Mouse (Mus musculus) forebrain, embryonic 11.5 days (tissue): ENCODE measurements around the gene Hist1h2bk. TPM values are rescaled to one million over a fixed set of nuclear protein-coding genes. Genes with fewer than 3 reads are reported as not detected.

ENCODE experiments used
- ATAC-seq: fragments of 200-750 bp; cut with Nextera tagmentation; replicated peaks from 2 replicates; pipeline ENCODE4 v1.8.0; 2017; ENCODE audit warnings: moderate TSS enrichment; ENCODE audit not compliant: low FRiP score
- DNase-seq: peaks from one replicate; pipeline ENCODE4 v3.0.0-alpha.2; 2017; ENCODE audit warnings: low spot score
- H3K27ac ChIP-seq: fragments of 300-500 bp; sonication (generic); 2 replicates; pipeline ENCODE4 v1.5.1; 2014; ENCODE audit warnings: low read depth, low read length
- H3K27me3 ChIP-seq: fragments of 300-500 bp; sonication (generic); 2 replicates; pipeline ENCODE4 v1.6.1; 2014; ENCODE audit warnings: mild to moderate bottlenecking, low read length, mixed read lengths; ENCODE audit not compliant: control insufficient read depth, insufficient read depth
- H3K36me3 ChIP-seq: fragments of 300-500 bp; sonication (generic); 2 replicates; pipeline ENCODE4 v1.6.1; 2014; ENCODE audit warnings: mild to moderate bottlenecking, low read length, moderate library complexity, mixed read lengths; ENCODE audit not compliant: control insufficient read depth, insufficient read depth
- H3K4me1 ChIP-seq: fragments of 300-500 bp; sonication (generic); replicated peaks from 2 replicates; pipeline ENCODE4 v1.6.1; 2014; ENCODE audit warnings: low read length, mixed read lengths; ENCODE audit not compliant: control insufficient read depth, insufficient read depth
- H3K4me2 ChIP-seq: fragments of 300-500 bp; sonication (generic); 2 replicates; pipeline ENCODE4 v1.6.1; 2014; ENCODE audit warnings: low read depth, mild to moderate bottlenecking, low read length, moderate library complexity, mixed read lengths; ENCODE audit not compliant: severe bottlenecking
- H3K4me3 ChIP-seq: fragments of 300-500 bp; sonication (generic); 2 replicates; pipeline ENCODE4 v1.5.1; 2014; ENCODE audit warnings: low read depth, low read length
- H3K9ac ChIP-seq: fragments of 300-500 bp; sonication (generic); 2 replicates; pipeline ENCODE4 v1.6.1; 2014; ENCODE audit warnings: low read length
- H3K9me3 ChIP-seq: fragments of 300-500 bp; sonication (generic); 2 replicates; pipeline ENCODE4 v1.6.1; 2016; ENCODE audit warnings: low read length, mixed read lengths; ENCODE audit not compliant: control insufficient read depth
- WGBS: fragments of 180-500 bp; shearing (Covaris S2); extraction: QIAGEN DNeasy Blood & Tissue Kit; methylation state at CpG from one replicate; pipeline ENCODE4 v1.1.7; 2014; 5-methylcytosine and 5-hydroxymethylcytosine counted together
- polyA plus RNA-seq: library from polyadenylated mRNA; unstranded; fragments of >200 nt; fragmentation: Nextera tagmentation; extraction: Ambion mirVana; gene quantifications from 2 replicates; pipeline ENCODE4 v1.2.1, GENCODE M21; 2014

Gene Hist1h2bk
- polyA plus RNA-seq, 1 experiment from 2014 or later = 5.4 TPM

DNA sequence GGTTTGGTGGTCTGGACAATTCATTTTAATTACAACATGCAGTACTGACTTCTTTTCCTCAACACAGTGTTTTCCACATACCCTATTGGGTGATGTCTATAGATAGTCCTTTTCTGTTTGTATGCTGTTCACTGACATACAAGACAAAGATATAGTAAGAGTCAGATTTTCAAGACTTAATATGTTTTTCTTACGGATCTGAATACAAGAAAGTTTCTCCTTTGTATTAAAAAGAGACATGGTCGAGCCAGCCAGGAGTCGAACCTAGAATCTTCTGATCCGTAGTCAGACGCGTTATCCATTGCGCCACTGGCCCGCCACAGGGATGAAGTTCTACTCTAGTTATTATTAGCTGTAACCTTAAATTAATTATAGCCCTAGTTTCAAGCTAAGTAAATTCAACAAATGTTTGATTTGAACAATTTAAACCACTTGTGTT lies 14.8 kb upstream of the Hist1h2bk start:
- Histone ChIP-seq H3K9ac (no peak overlapping the region; the same call in 1 of the 2 replicates), H3K4me1 (no peaks in the 10 kb centered on the region), H3K27me3 (peaks cover 7% of the 10 kb centered on the region; the same call in 1 of the 2 replicates), H3K4me2 (peak overlapping the region; percentile 78), H3K4me3 (peak overlapping the region; percentile 46), H3K36me3 (no peaks in the 10 kb centered on the region), H3K27ac (no peak overlapping the region), H3K9me3 (no peaks in the 10 kb centered on the region)
- WGBS = under 1% methylated on average over 8 of the region's 8 CpGs
- peak; percentile 77 for ATAC-seq
- peak; percentile 80 for DNase-seq

DNA sequence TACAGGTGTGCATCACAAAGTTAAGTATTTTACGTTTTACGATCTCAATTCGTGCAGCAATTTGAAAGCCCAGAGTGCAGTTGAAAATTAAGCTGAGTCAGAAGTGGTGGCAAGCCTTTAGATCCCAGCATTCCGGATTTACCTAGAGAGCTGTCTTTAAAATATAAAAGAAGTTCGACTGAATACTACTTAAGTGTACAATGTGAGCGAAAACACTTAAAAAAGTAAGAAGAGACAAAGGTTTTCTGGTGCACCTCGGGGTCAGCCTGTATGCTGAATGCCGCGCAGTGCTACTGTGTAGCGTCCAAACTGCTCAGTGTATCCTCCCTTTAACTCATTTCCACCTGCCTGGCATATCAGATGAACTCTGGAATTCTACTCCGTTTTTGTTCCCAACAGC lies 14.1 kb upstream of the Hist1h2bk start:
- H3K4me3 ChIP-seq = peak overlapping the region; percentile 46
- no peak overlapping the region for H3K27ac ChIP-seq
- H3K27me3 ChIP-seq = peaks cover 5% of the 10 kb centered on the region; the same call in 1 of the 2 replicates
- DNase-seq (no peak), ATAC-seq (peak; percentile 36; the same call in 1 of the 2 replicates)
- peak overlapping the region; percentile 49 for H3K9ac ChIP-seq
- 0% methylated on average over 11 of the region's 11 CpGs for WGBS
- H3K4me2 ChIP-seq = peak overlapping the region; percentile 78
- 0 out of 2 replicates have a peak, but pooled peaks cover under 1% of the 10 kb centered on the region for H3K4me1 ChIP-seq
- no peaks in the 10 kb centered on the region for H3K9me3 ChIP-seq
- no peaks in the 10 kb centered on the region for H3K36me3 ChIP-seq

DNA sequence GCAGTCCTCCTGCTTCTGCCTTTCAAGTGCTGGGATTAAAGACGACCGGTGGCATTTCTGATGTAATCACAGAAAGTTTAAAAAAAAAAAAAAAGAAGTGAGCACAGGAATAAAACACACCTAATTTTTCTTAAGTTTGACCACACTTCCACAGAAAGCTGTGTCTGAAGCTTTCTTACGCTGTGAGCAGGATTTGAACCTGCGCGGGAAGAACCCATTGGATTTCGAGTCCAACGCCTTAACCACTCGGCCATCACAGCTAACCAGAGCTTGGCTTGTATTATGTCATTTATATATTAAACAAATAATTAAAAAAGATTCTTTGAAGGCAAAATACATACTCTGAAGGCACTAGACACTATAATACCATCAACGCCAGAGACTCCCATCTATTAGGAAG lies 13.4 kb upstream of the Hist1h2bk start:
- H3K4me3 ChIP-seq = peak overlapping the region; percentile 46
- H3K4me2 ChIP-seq = peak overlapping the region; percentile 78
- H3K27me3 ChIP-seq = peaks cover 5% of the 10 kb centered on the region; the same call in 1 of the 2 replicates
- peak overlapping the region; percentile 49 for H3K9ac ChIP-seq
- 0 out of 2 replicates have a peak, but pooled peaks cover 2% of the 10 kb centered on the region for H3K4me1 ChIP-seq
- peak; percentile 76 for ATAC-seq
- H3K36me3 ChIP-seq = no peaks in the 10 kb centered on the region
- no peaks in the 10 kb centered on the region for H3K9me3 ChIP-seq
- no peak overlapping the region for H3K27ac ChIP-seq
- 0% methylated on average over 9 of the region's 9 CpGs for WGBS
- DNase-seq = peak; percentile 87

DNA sequence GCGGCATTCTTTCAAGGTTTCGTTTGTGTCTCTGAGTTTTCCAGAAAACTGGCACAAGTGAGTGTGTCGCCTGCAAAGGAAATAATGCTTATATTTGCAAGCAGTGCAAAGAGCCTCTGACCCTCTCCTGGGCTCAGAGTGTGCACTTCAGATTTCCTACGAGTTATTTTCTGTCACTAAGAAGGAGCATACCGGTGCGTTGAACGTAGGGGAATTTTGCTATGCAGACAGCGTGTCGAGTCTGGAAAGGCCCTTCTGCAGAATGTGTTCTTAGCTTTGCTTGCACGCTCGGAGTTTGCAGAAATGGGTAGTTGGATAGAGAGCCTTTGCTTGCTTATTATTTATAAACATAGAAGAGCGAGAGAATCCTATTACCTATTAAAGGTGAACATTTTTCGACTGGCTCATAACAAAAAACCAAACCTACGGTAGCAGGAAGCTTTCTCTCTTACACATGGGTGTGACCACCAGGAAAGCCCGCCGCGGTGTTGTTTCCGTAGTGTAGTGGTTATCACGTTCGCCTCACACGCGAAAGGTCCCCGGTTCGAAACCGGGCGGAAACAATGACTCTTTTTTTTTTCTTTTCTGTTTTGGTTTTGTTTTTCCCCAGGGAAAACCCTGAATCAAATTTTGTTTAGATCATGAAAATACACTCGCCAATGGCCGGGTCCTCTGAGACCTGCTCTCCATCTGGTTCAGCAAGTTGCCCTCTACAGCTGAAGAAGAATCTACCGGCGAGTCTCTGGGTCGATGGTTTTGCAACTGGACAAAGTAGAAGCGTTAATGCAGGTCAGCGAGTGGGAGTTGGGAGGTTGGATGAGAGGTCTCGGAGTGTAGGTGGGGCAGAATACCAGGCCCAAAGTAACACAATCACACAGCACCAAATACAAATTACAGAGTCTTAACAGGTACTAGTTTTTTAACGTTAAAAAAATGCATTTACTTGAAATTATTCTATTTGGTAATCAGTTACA lies 9.3 kb upstream of the Hist1h2bk start:
- peak overlapping the region; percentile 37 for H3K4me3 ChIP-seq
- no peaks in the 10 kb centered on the region for H3K9me3 ChIP-seq
- H3K36me3 ChIP-seq = no peaks in the 10 kb centered on the region
- ATAC-seq (no peak), DNase-seq (peak; percentile 96)
- peak overlapping the region; percentile 59 for H3K9ac ChIP-seq
- 0 out of 2 replicates have a peak, but pooled peaks cover 2% of the 10 kb centered on the region for H3K4me1 ChIP-seq
- under 1% methylated on average over 35 of the region's 35 CpGs for WGBS
- no peak overlapping the region for H3K27ac ChIP-seq
- H3K27me3 ChIP-seq = no peaks in the 10 kb centered on the region
- H3K4me2 ChIP-seq = peak overlapping the region; percentile 59

DNA sequence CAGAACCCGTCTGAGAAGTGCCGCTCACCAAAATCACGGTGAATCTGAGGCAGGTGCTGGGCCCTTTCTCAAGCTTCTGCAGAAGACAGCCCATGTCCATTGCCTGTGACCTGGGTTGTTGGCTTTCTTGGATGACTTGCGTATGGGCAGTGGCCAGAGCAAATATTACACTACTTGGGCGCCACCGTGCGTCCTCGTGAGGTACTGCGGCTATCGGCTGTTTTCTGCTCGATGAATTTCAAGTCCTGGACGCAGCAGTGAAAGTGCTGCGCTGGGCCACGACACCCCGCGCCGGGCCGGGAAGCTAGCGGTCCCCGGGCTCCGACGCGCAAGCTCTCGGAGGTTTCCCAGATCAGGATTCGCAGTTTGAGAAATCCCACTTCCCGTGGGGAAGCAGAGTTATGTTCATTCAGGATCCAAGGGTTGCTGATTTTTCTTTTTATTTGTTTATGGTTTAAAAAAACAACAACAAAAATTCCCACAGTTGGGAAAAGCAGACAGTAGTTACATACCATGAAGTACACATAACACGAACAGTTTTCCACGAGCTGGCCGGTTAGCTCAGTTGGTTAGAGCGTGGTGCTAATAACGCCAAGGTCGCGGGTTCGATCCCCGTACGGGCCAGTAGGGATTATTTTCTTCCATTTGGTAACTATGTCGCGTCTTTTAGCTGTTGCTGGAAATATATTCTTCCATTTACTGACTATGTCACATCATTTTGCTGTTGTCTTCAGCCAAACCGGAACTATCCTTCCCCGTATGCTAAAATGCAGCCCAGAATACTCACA lies 6.8 kb upstream of the Hist1h2bk start:
- Histone ChIP-seq H3K27ac (peak overlapping the region; percentile 71; the same call in 1 of the 2 replicates), H3K36me3 (no peaks in the 10 kb centered on the region), H3K4me2 (peak overlapping the region; percentile 63), H3K9ac (peak overlapping the region; percentile 68), H3K4me1 (0 out of 2 replicates have a peak, but pooled peaks cover 3% of the 10 kb centered on the region), H3K9me3 (no peaks in the 10 kb centered on the region), H3K4me3 (peak overlapping the region; percentile 48), H3K27me3 (no peaks in the 10 kb centered on the region)
- peak; percentile 97 for DNase-seq
- WGBS = under 1% methylated on average over 40 of the region's 40 CpGs
- ATAC-seq = peak; percentile 82

DNA sequence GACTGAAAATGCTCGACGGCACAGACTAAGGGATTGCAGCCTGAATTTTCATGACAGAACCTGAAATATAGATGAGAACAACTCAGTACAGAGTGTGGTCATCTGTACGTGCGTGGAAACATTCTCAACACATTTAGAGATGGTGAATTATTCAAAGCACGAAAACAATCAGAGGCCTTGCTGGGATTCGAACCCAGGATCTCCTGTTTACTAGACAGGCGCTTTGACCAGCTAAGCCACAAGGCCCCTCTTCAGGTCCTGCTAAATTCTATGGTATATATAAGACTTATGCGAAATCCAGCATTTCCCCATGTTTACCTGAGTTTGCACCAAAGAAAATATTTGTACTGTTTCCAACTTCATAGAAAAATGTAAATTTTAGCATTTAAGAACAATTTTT lies 5.7 kb upstream of the Hist1h2bk start:
- H3K9ac ChIP-seq = no peak overlapping the region
- no peak overlapping the region for H3K4me3 ChIP-seq
- DNase-seq (no peak), ATAC-seq (no peak)
- no peaks in the 10 kb centered on the region for H3K9me3 ChIP-seq
- no peak overlapping the region for H3K4me2 ChIP-seq
- H3K27me3 ChIP-seq = no peaks in the 10 kb centered on the region
- H3K36me3 ChIP-seq = no peaks in the 10 kb centered on the region
- 24% methylated on average over 8 of the region's 8 CpGs for WGBS
- 0 out of 2 replicates have a peak, but pooled peaks cover 3% of the 10 kb centered on the region for H3K4me1 ChIP-seq
- H3K27ac ChIP-seq = no peak overlapping the region

DNA sequence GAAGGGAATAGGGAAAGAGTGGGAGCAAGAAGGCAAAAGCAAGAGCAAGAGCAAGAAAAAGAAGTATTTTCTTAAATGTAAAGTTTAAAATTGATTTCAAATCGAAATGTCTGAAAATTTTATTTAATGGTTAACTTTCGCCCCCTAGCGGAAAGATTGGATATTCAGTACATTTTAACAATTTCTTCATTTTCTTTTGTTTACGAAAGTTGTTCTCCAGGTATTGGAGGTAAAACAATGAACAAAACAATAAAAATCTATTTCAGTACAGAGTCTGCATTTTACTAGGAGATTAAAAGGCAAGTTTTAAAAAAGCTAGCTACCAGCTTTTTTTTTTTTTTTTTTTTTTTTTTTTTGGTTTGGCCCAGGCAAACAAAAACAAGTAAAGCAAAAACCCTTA lies 5.2 kb upstream of the Hist1h2bk start:
- no peaks in the 10 kb centered on the region for H3K27me3 ChIP-seq
- H3K9me3 ChIP-seq = no peaks in the 10 kb centered on the region
- no peak overlapping the region for H3K27ac ChIP-seq
- no peaks in the 10 kb centered on the region for H3K36me3 ChIP-seq
- 0 out of 2 replicates have a peak, but pooled peaks cover 3% of the 10 kb centered on the region for H3K4me1 ChIP-seq
- 19% methylated on average over 4 of the region's 4 CpGs for WGBS
- no peak for DNase-seq
- H3K4me3 ChIP-seq = no peak overlapping the region
- ATAC-seq = no peak
- H3K4me2 ChIP-seq = no peak overlapping the region
- no peak overlapping the region for H3K9ac ChIP-seq

DNA sequence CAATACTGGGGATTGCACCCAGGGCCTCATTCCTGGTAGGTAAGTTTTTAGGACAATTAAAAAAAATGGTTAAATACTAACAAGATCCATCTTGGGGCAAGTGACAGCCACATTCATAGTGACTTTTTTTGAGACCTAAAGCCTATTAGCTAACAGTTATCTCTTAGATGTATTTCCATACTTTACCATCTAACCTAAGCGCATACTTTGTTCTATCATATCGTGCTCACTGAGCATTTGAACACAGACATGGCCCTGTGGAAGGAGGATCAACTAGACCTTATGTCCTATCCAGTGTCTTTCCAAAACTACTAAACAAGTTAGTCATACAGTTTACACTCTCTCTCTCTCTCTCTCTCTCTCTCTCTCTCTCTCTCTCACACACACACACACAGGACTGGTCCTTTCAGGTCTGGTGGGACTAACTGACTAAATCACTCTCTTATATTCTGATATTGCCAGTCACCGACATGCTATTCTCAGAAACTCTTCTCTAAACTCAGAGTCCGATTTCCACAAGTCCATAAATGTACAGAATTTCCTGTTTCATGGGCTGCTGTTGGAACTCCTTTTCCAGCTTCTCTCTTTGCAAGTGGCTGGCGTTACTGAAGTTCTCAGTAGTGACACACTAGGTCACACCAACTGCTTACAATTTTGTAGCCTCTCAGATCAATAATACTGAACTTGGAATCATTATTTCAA lies 1.8 kb upstream of the Hist1h2bk start:
- ATAC-seq = no peak
- peak overlapping the region; percentile 37 for H3K4me3 ChIP-seq
- no peak for DNase-seq

More for the DNA sequence above, 1.8 kb upstream of the Hist1h2bk start:
- Histone ChIP-seq H3K4me1 (0 out of 2 replicates have a peak, but pooled peaks cover 2% of the 10 kb centered on the region), H3K36me3 (no peaks in the 10 kb centered on the region), H3K4me2 (peak overlapping the region; percentile 78), H3K27me3 (no peaks in the 10 kb centered on the region), H3K27ac (peak overlapping the region; percentile 90), H3K9ac (peak overlapping the region; percentile 86), H3K9me3 (no peaks in the 10 kb centered on the region)
- WGBS = 60% methylated on average over 5 of the region's 5 CpGs
